Mouse (Mus musculus) midbrain, embryonic 13.5 days (tissue): ENCODE results near the gene Tbx1. TPM values are rescaled to one million over a fixed set of nuclear protein-coding genes. Genes with fewer than 3 reads are reported as not detected.

ENCODE experiments used
- ATAC-seq: fragments of 200-750 bp; cut with Nextera tagmentation; 2 replicates; pipeline ENCODE4 v1.8.0; 2017; ENCODE audit warnings: mild to moderate bottlenecking, moderate TSS enrichment, moderate library complexity
- H3K27ac ChIP-seq: fragments of 300-500 bp; sonication (generic); 2 replicates; pipeline ENCODE4 v1.5.1; 2015; ENCODE audit warnings: inconsistent platforms, mild to moderate bottlenecking, moderate library complexity
- H3K27me3 ChIP-seq: fragments of 300-500 bp; sonication (generic); 2 replicates; pipeline ENCODE4 v1.6.1; 2015; ENCODE audit warnings: mild to moderate bottlenecking, inconsistent platforms
- H3K36me3 ChIP-seq: fragments of 300-500 bp; sonication (generic); 2 replicates; pipeline ENCODE4 v1.6.1; 2015; ENCODE audit warnings: mild to moderate bottlenecking, inconsistent platforms
- H3K4me1 ChIP-seq: fragments of 300-500 bp; sonication (generic); replicated peaks from 2 replicates; pipeline ENCODE4 v1.6.1; 2015; ENCODE audit warnings: inconsistent platforms
- H3K4me2 ChIP-seq: fragments of 300-500 bp; sonication (generic); replicated peaks from 2 replicates; pipeline ENCODE4 v1.6.1; 2015; ENCODE audit warnings: moderate library complexity, mild to moderate bottlenecking, inconsistent platforms
- H3K4me3 ChIP-seq: fragments of 300-500 bp; sonication (generic); replicated peaks from 2 replicates; pipeline ENCODE4 v1.5.1; 2015; ENCODE audit warnings: mild to moderate bottlenecking, inconsistent platforms
- H3K9ac ChIP-seq: fragments of 300-500 bp; sonication (generic); replicated peaks from 2 replicates; pipeline ENCODE4 v1.6.1; 2015; ENCODE audit warnings: mild to moderate bottlenecking, inconsistent platforms
- H3K9me3 ChIP-seq: fragments of 300-500 bp; sonication (generic); 2 replicates; pipeline ENCODE4 v1.6.1; 2016; ENCODE audit warnings: mild to moderate bottlenecking, inconsistent platforms
- WGBS: fragments of 180-500 bp; shearing (Covaris S2); methylation state at CpG from one replicate; pipeline ENCODE4 v1.1.7; 2015; 5-methylcytosine and 5-hydroxymethylcytosine counted together
- polyA plus RNA-seq: library from polyadenylated mRNA; unstranded; fragments of >200 nt; fragmentation: Nextera tagmentation; extraction: Ambion mirVana; gene quantifications from 2 replicates; pipeline ENCODE4 v1.2.1, GENCODE M21; 2015

Gene Tbx1
- polyA plus RNA-seq, 1 experiment from 2014 or later, result 0.71 TPM

DNA sequence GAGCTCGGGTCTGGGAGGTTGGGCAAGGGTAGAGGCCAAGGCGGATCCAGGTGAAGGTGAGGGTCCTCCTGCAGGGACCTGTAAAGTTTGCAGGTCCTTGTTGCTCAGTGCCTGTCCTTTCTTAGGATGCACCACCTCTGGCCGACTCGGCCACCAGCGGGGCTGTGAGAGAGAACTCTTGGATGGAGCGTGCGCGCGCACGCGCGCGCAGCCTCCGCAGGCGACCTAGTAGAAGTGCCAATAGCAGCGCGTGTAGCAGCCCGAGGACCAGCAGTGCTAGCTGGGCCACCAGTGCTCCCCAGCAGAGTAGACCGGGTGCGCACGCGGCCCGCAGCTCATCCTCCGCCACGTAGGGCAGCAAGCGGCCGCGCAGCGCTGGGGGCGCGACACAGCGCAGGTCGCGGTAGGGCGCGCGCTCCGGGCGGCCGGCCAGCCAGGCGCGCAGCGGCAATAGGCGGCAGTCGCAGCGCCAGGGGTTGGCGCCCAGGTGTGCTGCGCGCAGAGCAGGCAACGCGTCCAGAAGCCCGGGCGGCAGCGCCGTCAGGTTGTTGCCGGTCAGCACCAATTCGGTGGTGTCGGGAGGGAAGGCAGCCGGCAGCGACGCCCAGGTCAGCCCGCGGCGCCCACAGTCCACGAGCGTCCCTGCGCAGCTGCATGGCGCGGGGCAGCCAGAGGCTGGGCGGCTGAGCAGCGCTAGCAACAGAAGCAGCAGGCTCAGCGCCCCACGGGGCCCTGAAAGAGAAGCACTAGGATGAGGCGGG, 30.3 kb upstream of the Tbx1 start:
- peak overlapping the region; percentile 66 for H3K4me2 ChIP-seq
- no peaks in the 10 kb centered on the region for H3K9me3 ChIP-seq
- ATAC-seq, result peak; percentile 31
- H3K27me3 ChIP-seq, result peaks cover 98% of the 10 kb centered on the region
- H3K9ac ChIP-seq, result peak overlapping the region; percentile 43; the same call in 1 of the 2 replicates
- peaks cover 30% of the 10 kb centered on the region for H3K4me1 ChIP-seq
- peak overlapping the region; percentile 39 for H3K4me3 ChIP-seq
- no peak overlapping the region for H3K27ac ChIP-seq
- peaks cover 44% of the 10 kb centered on the region for H3K36me3 ChIP-seq
- WGBS, result 1% methylated on average over 71 of the region's 74 CpGs

DNA sequence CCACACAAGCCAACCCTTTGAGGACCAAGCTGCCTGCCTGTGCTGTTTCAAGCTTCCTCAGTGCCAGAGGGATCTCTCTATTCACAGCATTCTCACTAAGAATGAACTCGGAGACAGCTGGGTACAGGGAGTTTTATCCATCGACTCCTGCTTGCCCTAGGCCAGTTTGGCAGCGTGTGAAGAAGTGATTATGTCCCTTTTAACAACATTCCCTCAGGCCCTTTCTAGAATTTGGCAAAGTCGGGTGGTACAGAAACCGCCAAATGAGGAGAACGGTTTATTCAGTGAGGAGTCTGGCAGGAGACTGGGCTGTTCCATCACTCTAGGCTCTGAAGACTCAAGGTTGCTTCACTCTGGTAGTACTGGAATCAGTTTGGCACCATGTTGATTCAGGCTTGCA, 29.7 kb upstream of the Tbx1 start:
- no peak for ATAC-seq
- H3K27ac ChIP-seq, result no peak overlapping the region
- peak overlapping the region; percentile 66; the same call in 1 of the 2 replicates for H3K4me2 ChIP-seq
- 17% methylated on average over 6 of the region's 6 CpGs for WGBS
- no peaks in the 10 kb centered on the region for H3K9me3 ChIP-seq
- peaks cover 25% of the 10 kb centered on the region for H3K4me1 ChIP-seq
- H3K4me3 ChIP-seq, result peak overlapping the region; percentile 39
- H3K9ac ChIP-seq, result no peak overlapping the region
- H3K36me3 ChIP-seq, result peaks cover 38% of the 10 kb centered on the region
- H3K27me3 ChIP-seq, result peaks cover 92% of the 10 kb centered on the region

DNA sequence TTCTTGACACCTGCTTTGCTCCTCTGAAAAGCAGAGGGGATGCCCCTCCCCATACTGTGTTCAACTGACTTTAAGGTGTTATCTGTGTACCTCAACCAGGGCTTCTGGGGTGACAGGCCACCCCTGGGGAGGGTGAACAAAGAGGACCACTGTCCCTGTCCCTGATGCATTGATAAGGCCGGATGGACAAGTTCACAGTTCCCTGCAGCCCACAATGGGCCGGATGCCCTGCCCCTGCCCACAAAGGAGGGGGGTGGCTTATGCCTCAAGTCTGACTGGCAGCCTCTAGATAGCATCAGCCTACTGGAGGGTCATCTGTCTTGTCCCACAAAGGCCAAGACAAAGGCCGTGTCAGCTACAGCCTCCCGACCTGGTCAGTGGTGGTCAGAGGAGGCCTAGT, 28.6 kb upstream of the Tbx1 start:
- Histone ChIP-seq H3K9me3 (no peaks in the 10 kb centered on the region), H3K4me2 (no peak overlapping the region), H3K36me3 (peaks cover 28% of the 10 kb centered on the region), H3K27me3 (peaks cover 83% of the 10 kb centered on the region), H3K4me1 (peaks cover 25% of the 10 kb centered on the region), H3K9ac (no peak overlapping the region), H3K4me3 (no peak overlapping the region), H3K27ac (no peak overlapping the region)
- WGBS, result 42% methylated on average over 4 of the region's 4 CpGs
- ATAC-seq, result no peak

DNA sequence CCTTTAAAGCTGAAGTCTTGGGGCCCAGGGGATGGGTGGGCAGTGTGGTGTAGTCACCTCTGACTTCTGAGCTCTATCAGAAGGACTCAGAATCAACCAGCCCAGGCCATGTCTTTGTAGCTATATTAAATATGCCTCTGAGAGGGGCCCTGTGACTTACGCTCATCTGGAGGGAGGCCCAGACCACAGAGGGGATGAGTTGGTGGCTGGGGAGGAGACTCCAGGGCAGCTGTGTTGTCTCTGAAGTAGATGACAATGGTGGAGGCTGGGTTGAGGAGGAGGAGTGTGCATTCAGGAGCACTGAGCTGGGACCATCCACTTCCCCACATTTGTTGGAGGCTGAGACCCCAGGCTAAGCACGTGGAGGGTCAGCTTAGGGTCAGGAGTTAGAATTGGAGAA, 27.8 kb upstream of the Tbx1 start:
- Histone ChIP-seq H3K9ac (no peak overlapping the region), H3K9me3 (no peaks in the 10 kb centered on the region), H3K4me1 (peaks cover 25% of the 10 kb centered on the region), H3K27me3 (peaks cover 76% of the 10 kb centered on the region), H3K36me3 (peaks cover 19% of the 10 kb centered on the region), H3K4me2 (no peak overlapping the region), H3K4me3 (no peak overlapping the region), H3K27ac (no peak overlapping the region)
- ATAC-seq, result 0 out of 2 replicates have a peak, but pooled peaks have one; percentile 1
- 36% methylated on average over 2 of the region's 2 CpGs for WGBS

DNA sequence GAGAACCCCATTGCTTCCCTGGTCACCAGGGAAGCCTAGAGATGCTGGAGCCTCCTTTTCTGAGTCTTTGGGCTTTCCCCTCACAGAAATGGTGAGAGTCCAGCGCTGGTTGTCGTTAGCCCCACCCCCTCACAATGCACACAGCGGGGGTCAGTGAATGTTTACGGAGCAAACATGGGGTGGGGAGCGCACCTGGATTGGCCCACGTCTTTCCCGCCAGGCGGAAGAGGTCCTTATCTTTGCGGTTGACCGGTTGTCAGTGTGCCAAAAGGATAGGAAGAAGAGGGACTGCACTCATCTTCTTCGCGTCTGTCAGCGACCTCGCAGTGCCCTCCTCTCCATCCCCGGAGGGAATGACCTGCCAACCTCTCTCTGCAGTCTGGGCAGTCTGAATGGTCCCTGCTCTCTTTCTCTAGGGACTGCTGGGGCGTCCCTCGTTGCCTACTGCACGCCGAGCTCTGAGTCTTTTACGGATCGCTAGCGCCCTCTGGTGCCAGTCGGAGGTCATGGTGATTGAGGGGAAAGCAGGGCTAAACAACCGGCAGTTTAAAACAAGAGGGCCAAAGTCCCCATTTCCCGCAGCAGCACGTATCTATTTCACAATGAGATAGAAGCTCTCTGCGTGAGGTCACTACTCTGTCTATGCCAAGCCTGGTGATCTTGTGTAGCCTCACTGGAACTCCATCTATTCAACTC, 27.0 kb upstream of the Tbx1 start:
- Histone ChIP-seq H3K9me3 (no peaks in the 10 kb centered on the region), H3K27me3 (peaks cover 73% of the 10 kb centered on the region), H3K9ac (peak overlapping the region; percentile 28), H3K4me1 (peaks cover 25% of the 10 kb centered on the region), H3K27ac (no peak overlapping the region), H3K36me3 (peaks cover 12% of the 10 kb centered on the region), H3K4me2 (peak overlapping the region; percentile 56), H3K4me3 (peak overlapping the region; percentile 28)
- under 1% methylated on average over 27 of the region's 27 CpGs for WGBS
- ATAC-seq, result peak; percentile 62

DNA sequence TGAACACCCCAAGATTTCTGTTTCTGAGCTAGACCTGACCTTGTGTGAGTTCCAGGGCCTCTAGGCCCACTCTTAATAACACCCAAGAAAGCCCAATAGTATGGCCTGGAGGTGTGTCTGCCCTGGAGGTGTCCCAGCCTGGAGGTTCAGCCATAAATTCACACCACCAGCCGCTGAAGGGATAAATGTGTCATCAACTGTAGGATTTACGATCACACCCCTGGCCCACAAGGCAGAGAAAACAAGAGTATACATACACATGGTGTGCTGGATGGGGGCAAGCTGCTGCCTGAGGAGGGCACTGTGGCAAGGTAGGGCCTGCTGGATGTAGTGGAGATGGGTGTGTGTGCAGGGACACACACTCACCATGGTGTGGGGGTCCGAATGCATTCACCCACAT, 22.8 kb upstream of the Tbx1 start:
- Histone ChIP-seq H3K27me3 (peaks cover 51% of the 10 kb centered on the region), H3K9me3 (no peaks in the 10 kb centered on the region), H3K27ac (no peak overlapping the region), H3K4me2 (no peak overlapping the region), H3K4me1 (peaks cover 6% of the 10 kb centered on the region), H3K36me3 (no peaks in the 10 kb centered on the region), H3K4me3 (no peak overlapping the region), H3K9ac (no peak overlapping the region)
- 98% methylated on average over 3 of the region's 3 CpGs for WGBS
- no peak for ATAC-seq

DNA sequence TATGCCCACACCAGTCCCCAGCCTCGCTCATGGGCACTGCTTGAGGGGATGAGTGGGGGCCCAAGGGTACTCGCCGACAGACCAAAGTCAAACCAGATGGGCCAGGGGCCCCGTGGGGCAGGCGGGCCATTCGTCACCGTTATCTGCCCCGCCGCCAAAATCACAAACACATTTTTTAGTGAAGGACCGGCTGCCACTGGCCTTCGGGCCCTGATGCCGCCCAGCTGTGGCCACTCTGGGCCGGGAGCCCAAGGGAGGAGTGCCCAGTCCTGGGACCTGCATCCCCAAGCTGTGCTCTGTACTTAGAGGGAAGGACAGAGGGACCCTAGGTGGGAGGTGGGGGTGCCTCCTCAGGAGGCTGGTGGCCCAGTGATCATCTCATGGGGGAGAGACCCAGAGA, 21.3 kb upstream of the Tbx1 start:
- H3K36me3 ChIP-seq, result no peaks in the 10 kb centered on the region
- 80% methylated on average over 13 of the region's 13 CpGs for WGBS

DNA sequence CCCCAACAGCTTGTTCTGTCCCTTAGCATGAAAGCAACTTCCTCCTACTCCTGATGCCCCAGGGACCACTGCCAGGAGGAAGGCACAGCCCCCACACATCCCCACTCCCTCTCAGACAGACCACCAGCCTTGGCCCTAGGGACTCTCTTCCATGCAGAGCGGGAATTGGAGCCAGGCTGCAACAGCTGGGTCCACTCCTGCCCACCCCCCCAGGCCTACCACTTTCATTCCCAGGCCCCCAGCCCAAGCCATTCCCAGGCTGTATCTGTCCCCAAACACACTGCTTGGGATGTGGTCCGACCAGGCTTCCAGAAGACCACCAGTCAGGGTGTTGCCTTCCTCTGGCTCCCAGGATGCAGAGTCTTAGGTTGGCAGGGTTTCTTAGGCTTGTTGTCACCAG, 18.6 kb upstream of the Tbx1 start:
- no peak for ATAC-seq
- H3K4me1 ChIP-seq, result no peaks in the 10 kb centered on the region
- 67% methylated on average over 2 of the region's 2 CpGs for WGBS
- H3K4me2 ChIP-seq, result no peak overlapping the region
- H3K27me3 ChIP-seq, result peaks cover 35% of the 10 kb centered on the region
- no peak overlapping the region for H3K9ac ChIP-seq
- H3K4me3 ChIP-seq, result no peak overlapping the region
- no peak overlapping the region for H3K27ac ChIP-seq
- no peaks in the 10 kb centered on the region for H3K36me3 ChIP-seq
- H3K9me3 ChIP-seq, result no peaks in the 10 kb centered on the region

More for the DNA sequence above, 21.3 kb upstream of the Tbx1 start:
- no peak overlapping the region for H3K27ac ChIP-seq
- H3K4me1 ChIP-seq, result no peaks in the 10 kb centered on the region
- H3K27me3 ChIP-seq, result peaks cover 45% of the 10 kb centered on the region
- no peaks in the 10 kb centered on the region for H3K9me3 ChIP-seq
- H3K4me2 ChIP-seq, result no peak overlapping the region
- no peak overlapping the region for H3K9ac ChIP-seq
- H3K4me3 ChIP-seq, result no peak overlapping the region
- no peak for ATAC-seq

DNA sequence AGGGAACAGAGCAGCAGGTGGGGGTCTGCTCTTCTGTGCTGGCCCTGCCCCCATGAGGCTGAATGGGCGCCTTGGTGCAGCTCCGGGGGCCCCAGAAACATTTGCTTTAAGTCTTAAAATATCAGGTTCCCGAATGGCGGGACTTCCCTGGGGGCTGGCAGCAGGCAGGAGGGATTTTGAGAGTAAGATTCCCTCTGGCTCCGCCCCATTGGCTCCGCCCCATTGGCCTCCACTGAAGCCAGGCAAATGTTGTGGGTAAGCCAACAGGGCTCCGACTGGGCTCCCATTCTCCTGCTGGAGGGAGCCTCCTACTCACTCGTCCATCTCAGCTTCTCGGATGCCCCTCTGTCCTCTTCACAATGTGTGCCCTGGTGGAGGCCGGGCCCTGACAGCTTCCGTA, 17.8 kb upstream of the Tbx1 start:
- Histone ChIP-seq H3K36me3 (no peaks in the 10 kb centered on the region), H3K9ac (no peak overlapping the region), H3K4me3 (no peak overlapping the region), H3K4me2 (peak overlapping the region; percentile 21; the same call in 1 of the 2 replicates), H3K27ac (no peak overlapping the region), H3K4me1 (no peaks in the 10 kb centered on the region), H3K27me3 (peaks cover 34% of the 10 kb centered on the region), H3K9me3 (no peaks in the 10 kb centered on the region)
- ATAC-seq, result 0 out of 2 replicates have a peak, but pooled peaks have one; percentile 15
- 5% methylated on average over 11 of the region's 11 CpGs for WGBS

DNA sequence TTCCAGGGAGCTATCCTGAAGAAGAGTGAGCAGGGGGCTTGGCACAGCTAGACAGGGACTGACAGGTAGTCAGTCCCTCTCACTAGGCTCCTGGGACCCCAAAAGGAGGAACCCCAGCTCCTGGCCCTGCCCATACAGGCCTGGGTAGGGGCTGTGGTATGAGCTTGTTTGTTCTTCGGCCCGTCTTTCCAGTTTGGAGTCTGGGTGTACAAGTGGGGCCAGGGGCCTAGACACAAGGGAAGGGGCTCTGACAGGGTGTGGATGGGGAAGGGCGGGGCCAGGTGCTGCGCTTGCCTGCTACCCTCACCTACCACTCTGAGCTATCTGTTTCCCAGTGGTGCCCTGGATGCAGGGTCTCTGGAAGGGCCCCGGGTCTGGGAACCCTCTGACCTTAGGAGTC, 15.2 kb upstream of the Tbx1 start:
- H3K36me3 ChIP-seq, result no peaks in the 10 kb centered on the region
- ATAC-seq, result no peak
- H3K4me2 ChIP-seq, result no peak overlapping the region
- H3K27me3 ChIP-seq, result peaks cover 27% of the 10 kb centered on the region
- H3K4me3 ChIP-seq, result no peak overlapping the region
- H3K9ac ChIP-seq, result no peak overlapping the region
- H3K27ac ChIP-seq, result no peak overlapping the region
- no peaks in the 10 kb centered on the region for H3K4me1 ChIP-seq
- H3K9me3 ChIP-seq, result no peaks in the 10 kb centered on the region
- 74% methylated on average over 5 of the region's 5 CpGs for WGBS

DNA sequence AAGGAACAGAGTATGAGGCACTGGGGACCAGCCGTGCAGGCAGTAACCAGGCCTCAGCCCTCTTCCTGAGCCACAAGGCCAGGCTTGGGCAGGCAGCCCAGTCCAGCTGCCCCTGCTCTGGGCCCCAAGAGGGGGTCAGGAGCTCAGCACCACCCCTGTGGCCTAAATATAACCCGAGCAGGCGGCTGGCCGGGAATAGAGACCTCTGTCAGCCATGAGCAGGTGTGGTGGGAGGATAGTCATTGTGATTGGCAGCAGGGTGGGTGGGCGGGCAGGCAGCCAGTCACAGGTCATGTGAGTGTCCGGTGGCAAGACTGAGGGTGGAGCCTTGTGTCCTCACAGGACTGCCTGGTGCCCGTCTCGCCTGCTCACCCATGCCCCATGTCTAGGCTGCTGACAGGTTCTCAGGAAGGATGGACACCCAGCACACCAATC, 13.8 kb upstream of the Tbx1 start:
- ATAC-seq, result no peak
- H3K4me2 ChIP-seq, result no peak overlapping the region
- H3K4me3 ChIP-seq, result no peak overlapping the region
- no peak overlapping the region for H3K9ac ChIP-seq
- H3K27me3 ChIP-seq, result peaks cover 19% of the 10 kb centered on the region
- WGBS, result 66% methylated on average over 8 of the region's 8 CpGs
- H3K4me1 ChIP-seq, result no peaks in the 10 kb centered on the region
- H3K9me3 ChIP-seq, result no peaks in the 10 kb centered on the region
- no peak overlapping the region for H3K27ac ChIP-seq
- H3K36me3 ChIP-seq, result no peaks in the 10 kb centered on the region

DNA sequence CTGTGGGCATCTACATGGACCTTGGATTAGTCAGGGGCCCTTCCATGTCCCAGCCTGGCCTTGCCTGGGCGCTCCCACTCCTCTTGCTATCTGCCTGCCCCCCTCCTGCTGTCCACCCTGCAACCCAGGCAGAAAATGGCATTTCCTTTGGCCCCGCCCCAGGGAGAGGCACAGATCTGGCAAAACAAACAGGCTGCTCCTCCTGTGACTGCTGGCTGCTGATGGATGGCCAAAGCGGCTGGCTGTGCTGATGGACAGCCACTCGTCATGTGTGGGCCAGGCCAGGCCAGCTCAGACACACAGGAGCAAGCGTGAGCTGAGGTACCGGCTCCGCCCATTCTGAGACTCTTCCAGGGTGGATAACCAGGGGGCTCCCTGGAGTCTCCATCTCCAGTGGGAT, 11.0 kb upstream of the Tbx1 start:
- Histone ChIP-seq H3K27ac (no peak overlapping the region), H3K4me2 (no peak overlapping the region), H3K4me1 (no peaks in the 10 kb centered on the region), H3K9ac (no peak overlapping the region), H3K27me3 (peaks cover 7% of the 10 kb centered on the region; the same call in 1 of the 2 replicates), H3K9me3 (no peaks in the 10 kb centered on the region), H3K4me3 (no peak overlapping the region), H3K36me3 (no peaks in the 10 kb centered on the region)
- ATAC-seq, result no peak
- 57% methylated on average over 7 of the region's 7 CpGs for WGBS
